Mouse (Mus musculus) MEL (cell line): ENCODE measurements around the gene Cfap299.

Source experiments
- BHLHE40 ChIP-seq: IDR thresholded peaks from 2 replicates; pipeline ENCODE4 v1.6.1; 2012; ENCODE audit warnings: low read depth, mild to moderate bottlenecking, inconsistent platforms, low read length, improper control_type of control experiment, borderline replicate concordance
- CTCF ChIP-seq, 3 experiments: IDR thresholded peaks in 2 of 3; conservative IDR thresholded peaks in 1 of 3; 2 replicates each; pipeline ENCODE4 v1.5.1; 2011 to 2012; ENCODE audit warnings: low read length in 3 of 3, low read depth in 2 of 3, mild to moderate bottlenecking in 2 of 3, improper control_type of control experiment in 1 of 3, inconsistent platforms in 1 of 3, mixed read lengths in 1 of 3, moderate library complexity in 1 of 3; ENCODE audit not compliant: control insufficient read depth in 1 of 3, insufficient read depth in 1 of 3, poor library complexity in 1 of 3, severe bottlenecking in 1 of 3
- ELF1 ChIP-seq: IDR thresholded peaks from 2 replicates; pipeline ENCODE4 v1.6.1; 2014; ENCODE audit warnings: low read depth, mild to moderate bottlenecking, inconsistent platforms, low read length, improper control_type of control experiment, moderate library complexity
- EP300 ChIP-seq, 2 experiments: IDR thresholded peaks; 2 replicates each; pipeline ENCODE4 v1.6.1; 2011; ENCODE audit warnings: improper control_type of control experiment in 2 of 2, low read length in 2 of 2, low read depth in 1 of 2, mild to moderate bottlenecking in 1 of 2
- MAX ChIP-seq: IDR thresholded peaks from 2 replicates; pipeline ENCODE4 v1.6.1; 2011; ENCODE audit warnings: low read length, improper control_type of control experiment
- POLR2A ChIP-seq, 2 experiments: IDR thresholded peaks; 2 replicates each; pipeline ENCODE4 v1.6.1; 2011 to 2012; ENCODE audit warnings: low read length in 2 of 2, mild to moderate bottlenecking in 2 of 2, control low read depth in 1 of 2, improper control_type of control experiment in 1 of 2, low read depth in 1 of 2, moderate library complexity in 1 of 2; ENCODE audit not compliant: control insufficient read depth in 1 of 2, insufficient read depth in 1 of 2, poor library complexity in 1 of 2
- POLR2AphosphoS2 ChIP-seq: IDR thresholded peaks from 2 replicates; pipeline ENCODE4 v1.6.1; 2011; ENCODE audit warnings: low read length, improper control_type of control experiment
- TAL1 ChIP-seq: IDR thresholded peaks from 2 replicates; pipeline ENCODE4 v1.6.1; 2012; ENCODE audit warnings: mild to moderate bottlenecking, inconsistent platforms, low read length, moderate library complexity, mixed read lengths
- TBP ChIP-seq: IDR thresholded peaks from 2 replicates; pipeline ENCODE4 v1.8.0; 2011; ENCODE audit warnings: low read depth, low read length, improper control_type of control experiment
- TCF12 ChIP-seq: IDR thresholded peaks from 2 replicates; pipeline ENCODE4 v1.6.1; 2014; ENCODE audit warnings: low read depth, mild to moderate bottlenecking, inconsistent platforms, low read length, improper control_type of control experiment, moderate library complexity
- USF1 ChIP-seq: IDR thresholded peaks from 2 replicates; pipeline ENCODE4 v1.6.1; 2014; ENCODE audit warnings: low read depth, mild to moderate bottlenecking, inconsistent platforms, low read length, improper control_type of control experiment, moderate library complexity

GRCm38 (mm10) chr5:98833760-98834159, 504.7 kb downstream of the Cfap299 start:
- TF ChIP-seq ELF1 (no peak), POLR2A (IDR thresholded peaks at IDR 0.05; ENCODE audit: control insufficient read depth in 1 of 2, insufficient read depth in 1 of 2, low read depth in 1 of 2, low read length in 2 of 2, poor library complexity in 1 of 2) (no peak), CTCF (IDR thresholded peaks at IDR 0.05 in 2 of 3, conservative IDR thresholded peaks at IDR 0.05 in 1 of 3; ENCODE audit: control insufficient read depth in 1 of 3, insufficient read depth in 1 of 3, low read depth in 2 of 3, low read length in 3 of 3, poor library complexity in 1 of 3, severe bottlenecking in 1 of 3) (no peak), POLR2AphosphoS2 (no peak), EP300 (IDR thresholded peaks at IDR 0.05; ENCODE audit: low read depth in 1 of 2, low read length in 2 of 2) (no peak), TAL1 (no peak), TBP (no peak), TCF12 (no peak), USF1 (no peak), BHLHE40 (no peak), MAX (no peak)
